Mouse (Mus musculus) right cerebral cortex, postnatal 25 days (tissue): Measurements from ENCODE around the gene Aagab.

Source experiments
- DNase-seq: peaks from one replicate; pipeline ENCODE4 v3.0.0; 2022

Aagab gene

GRCm38 (mm10) chr9:63648520-63648918, 46.1 kb downstream of the Aagab start:
- DNase-seq = no peak

- DNase-seq = no peak
Measured at GRCm38 (mm10) chr9:63649841-63650545, 47.5 kb downstream of the Aagab start.

DNA sequence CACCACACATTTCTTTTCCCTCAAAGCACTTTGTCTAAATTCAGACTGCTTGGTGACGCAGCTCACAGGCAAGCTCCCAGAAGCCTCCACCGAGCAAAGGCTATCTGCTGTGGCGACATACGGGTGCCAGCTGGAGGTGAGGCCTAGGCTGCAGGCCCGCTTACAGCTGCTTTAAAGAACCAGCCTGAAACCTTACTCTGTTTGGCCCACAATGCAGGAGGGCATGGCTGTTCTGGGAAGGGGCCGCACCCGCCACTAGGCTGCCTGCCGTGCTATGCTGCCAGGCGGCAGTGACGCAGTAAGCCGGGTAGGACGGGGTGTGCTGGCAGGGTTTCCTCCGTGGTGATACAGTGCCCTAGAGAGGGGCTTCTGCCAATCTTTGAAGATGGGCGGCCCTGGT, 48.4 kb downstream of the Aagab start:
- no peak for DNase-seq

- DNase-seq = no peak
Measured at GRCm38 (mm10) chr9:63651594-63651993, 49.1 kb downstream of the Aagab start.

GRCm38 (mm10) chr9:63653666-63654065, 51.2 kb downstream of the Aagab start:
- no peak for DNase-seq

DNA sequence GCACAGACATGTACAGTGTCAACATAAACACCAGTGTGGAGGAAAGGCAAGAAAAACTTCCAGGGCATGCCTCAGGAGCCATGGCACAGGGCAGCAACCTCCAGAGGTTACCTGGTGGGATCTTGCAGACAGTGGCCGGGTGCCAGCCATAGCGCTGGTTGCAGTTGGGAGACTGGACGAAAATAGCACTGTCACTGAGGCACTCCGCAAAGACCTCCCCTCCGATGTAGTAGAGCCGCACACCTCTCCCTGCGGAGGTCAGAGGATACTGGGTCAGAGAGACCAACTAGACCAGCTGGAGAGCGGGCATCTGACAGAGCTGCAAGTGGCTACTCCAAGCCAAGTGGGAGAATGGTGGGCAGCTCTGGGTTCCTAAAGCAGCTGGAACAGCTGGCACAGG, 52.1 kb downstream of the Aagab start:
- DNase-seq = no peak

GRCm38 (mm10) chr9:63655092-63655491, 52.6 kb downstream of the Aagab start:
- no peak for DNase-seq

DNA sequence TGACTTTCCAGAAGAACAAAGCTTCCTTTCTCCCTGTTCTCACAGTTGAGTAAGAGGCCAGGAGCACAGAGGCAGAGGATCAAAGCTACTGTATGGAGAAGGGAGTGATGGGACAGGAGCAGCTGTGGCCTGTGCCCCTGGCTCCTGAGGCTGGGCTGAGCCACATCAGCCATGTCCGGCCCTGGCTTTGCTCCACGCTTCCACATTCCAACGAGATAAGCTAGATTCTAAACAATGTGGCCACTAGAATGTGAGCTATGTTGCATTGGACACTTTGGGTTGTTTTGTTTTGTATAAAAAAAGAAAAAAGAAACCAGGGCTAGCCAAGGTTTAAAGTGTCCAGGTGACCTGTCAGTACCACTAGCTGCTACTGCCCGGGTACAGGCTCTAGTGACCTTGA, 54.7 kb downstream of the Aagab start:
- no peak for DNase-seq

DNA sequence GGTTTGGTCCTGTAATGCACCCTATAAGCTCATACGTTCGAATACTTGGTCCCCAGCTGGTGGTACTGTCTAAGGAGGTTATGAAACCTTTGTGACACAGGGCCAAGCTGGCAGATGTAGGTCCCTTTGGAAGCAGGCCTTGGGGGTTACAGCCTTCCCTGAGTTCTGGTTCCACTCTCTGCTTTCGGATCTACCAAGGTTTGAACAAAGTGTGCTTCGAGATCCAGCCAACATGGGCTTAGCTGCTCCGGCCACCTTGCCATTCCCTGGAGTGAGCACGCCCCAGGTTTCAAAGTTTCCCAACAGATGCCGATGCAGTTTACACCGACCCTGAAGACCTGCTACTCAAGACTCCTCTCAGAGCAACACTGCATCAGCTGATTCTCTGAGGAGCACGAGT, 56.0 kb downstream of the Aagab start:
- DNase-seq = no peak

- no peak for DNase-seq
Measured at GRCm38 (mm10) chr9:63658970-63659371, 56.5 kb downstream of the Aagab start.

- DNase-seq = no peak
Measured at GRCm38 (mm10) chr9:63660061-63660460, 57.6 kb downstream of the Aagab start.

DNA sequence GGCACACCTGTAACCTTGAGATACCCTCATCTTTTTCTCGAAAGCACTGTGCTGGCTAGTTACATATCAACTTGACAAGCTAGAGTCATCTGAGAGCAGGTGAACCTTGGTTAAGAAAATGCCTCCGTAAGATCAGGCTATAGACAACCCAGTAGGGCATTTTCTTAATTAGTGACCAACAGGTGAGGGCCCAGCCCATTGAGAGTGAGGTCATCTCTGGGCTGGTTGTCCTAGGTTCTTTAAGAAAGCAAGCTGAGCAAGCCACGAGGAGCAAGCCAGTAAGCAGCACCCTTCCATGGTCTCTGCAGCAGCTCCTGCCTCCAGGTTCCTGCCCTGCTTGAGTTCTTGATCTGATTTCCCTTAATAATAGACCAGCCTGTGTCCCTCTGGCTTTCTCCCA, 58.2 kb downstream of the Aagab start:
- DNase-seq = no peak

DNA sequence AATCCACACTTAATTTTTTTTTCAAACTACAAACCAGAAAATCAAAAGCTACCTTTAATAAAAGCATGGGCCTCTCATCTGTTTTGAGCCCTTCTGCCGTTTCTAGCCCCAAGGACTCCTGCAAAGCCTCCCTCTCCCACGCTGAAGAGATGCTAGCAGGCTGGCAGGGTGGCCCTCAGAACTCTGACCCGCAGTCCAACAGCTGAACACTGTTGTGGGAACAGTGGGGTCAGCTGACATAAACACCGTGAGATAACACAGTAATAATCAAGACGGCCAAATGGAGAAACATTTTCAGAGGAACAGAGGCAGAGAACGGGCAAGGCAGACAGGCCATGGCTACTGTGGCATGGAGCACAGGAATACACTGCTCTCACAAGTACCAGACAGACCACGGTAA, 60.3 kb downstream of the Aagab start:
- no peak for DNase-seq

DNA sequence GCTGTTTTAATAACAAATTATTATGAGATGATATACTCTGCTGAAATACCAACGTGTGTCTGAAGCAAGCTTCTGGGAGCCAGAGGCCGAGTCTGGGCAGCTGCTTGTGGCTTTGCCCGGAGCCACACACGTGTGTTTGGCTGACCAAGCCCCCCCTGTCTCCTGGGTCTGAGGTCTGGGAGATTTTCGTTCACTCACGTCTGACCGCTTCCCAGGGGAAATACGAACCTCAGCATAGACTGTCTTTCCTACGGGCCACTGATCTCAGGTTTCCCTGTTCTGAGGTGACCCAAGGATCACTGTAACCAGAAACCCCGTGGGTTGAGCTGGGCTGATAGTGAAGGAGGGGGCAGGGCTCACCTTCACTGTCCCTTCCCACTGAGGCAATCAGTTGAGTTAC, 60.8 kb downstream of the Aagab start:
- DNase-seq = no peak

DNA sequence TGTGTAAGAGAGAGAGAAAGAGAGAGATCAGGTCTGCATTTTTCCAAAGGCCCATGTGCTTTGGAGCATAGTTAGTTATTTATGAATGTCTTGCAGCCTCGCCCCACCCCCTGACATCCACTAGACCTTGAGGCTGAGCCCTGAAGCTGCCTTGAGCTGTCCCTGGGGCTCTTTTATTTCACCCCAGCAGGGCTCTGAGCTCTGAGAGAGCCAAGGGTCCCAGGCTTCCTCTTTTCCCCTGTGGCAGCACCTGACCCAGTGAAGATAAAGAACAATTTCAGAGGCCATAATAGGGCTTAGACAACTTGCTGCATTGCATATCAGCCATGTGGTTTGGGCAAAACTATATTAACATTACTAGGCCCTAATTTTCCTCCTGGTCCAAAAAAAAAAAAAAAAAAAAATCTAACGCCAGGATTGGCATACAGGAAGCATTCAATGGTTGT, 61.9 kb downstream of the Aagab start:
- DNase-seq = no peak

GRCm38 (mm10) chr9:63664792-63665646, 62.6 kb downstream of the Aagab start:
- no peak for DNase-seq

GRCm38 (mm10) chr9:63666612-63667372, 64.3 kb downstream of the Aagab start:
- no peak for DNase-seq

DNA sequence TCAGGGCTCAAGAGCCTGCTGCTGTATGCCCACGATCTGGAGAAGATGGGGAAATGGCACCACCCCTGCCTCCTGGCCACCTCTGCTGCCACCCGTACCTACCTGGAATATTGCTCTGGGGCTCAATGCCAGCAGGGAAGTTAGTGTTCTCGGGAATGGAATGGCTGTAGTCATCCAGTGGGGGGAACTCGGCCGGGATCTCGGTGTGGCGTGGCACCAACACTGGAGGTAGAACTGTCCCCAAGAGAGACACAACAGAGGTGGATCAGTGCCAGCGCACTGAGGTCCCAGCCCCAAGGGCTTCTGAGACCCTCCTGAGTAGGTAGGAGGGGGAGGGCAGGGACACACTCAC, 64.9 kb downstream of the Aagab start:
- DNase-seq = no peak

DNA sequence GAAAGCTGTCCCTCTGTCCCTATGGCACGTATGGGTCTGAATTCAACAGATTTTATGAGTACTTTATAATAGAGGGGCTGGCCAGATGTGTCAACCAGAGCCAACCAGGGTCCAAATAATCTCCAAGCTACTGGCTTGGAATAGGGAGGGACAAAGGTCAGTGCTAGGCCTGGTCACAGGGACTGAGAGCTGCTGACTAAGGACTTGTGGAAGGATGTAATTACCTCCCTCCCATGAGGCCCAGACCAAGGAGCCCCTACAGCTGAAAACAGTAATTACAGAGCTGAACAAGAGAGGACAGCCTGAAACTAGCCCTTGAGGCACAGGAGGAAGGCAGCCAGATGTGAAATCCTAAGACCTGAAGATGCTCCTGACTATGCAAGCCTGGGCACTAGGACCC, 66.2 kb downstream of the Aagab start:
- no peak for DNase-seq

GRCm38 (mm10) chr9:63669816-63670215, 67.4 kb downstream of the Aagab start:
- DNase-seq = no peak

GRCm38 (mm10) chr9:63672797-63673493, 70.5 kb downstream of the Aagab start:
- DNase-seq = no peak

- no peak for DNase-seq
Measured at GRCm38 (mm10) chr9:63673494-63673805, 71.0 kb downstream of the Aagab start.

- no peak for DNase-seq
Measured at GRCm38 (mm10) chr9:63674613-63675012, 72.2 kb downstream of the Aagab start.
